Mouse (Mus musculus) lung, adult 2 months (tissue): ENCODE data around the gene Dlx5. TPM values are rescaled to one million over a fixed set of nuclear protein-coding genes. Genes with fewer than 3 reads are reported as not detected.

Experiments
- DNase-seq: peaks from one replicate; pipeline ENCODE4 v3.0.0; 2022
- H3K4me1 ChIP-seq: fragments of 200-500 bp; 2 replicates; pipeline ENCODE4 v1.6.1; 2011; ENCODE audit warnings: low read length; ENCODE audit not compliant: control insufficient read depth, insufficient read depth
- H3K4me3 ChIP-seq: fragments of 200-500 bp; replicated peaks from 2 replicates; pipeline ENCODE3; 2011; ENCODE audit warnings: low read depth, mild to moderate bottlenecking, control low read depth, low read length; ENCODE audit errors: extremely low read depth
- CTCF ChIP-seq: fragments of 200-500 bp; IDR thresholded peaks from 2 replicates; pipeline ENCODE4 v1.5.1; 2011; ENCODE audit warnings: mild to moderate bottlenecking, low read length, control low read depth; ENCODE audit not compliant: insufficient read depth
- POLR2A ChIP-seq: fragments of 200-500 bp; IDR thresholded peaks from 2 replicates; pipeline ENCODE4 v1.6.1; 2011; ENCODE audit warnings: low read depth, mild to moderate bottlenecking, control low read depth, low read length, borderline replicate concordance; ENCODE audit errors: extremely low read depth
- WGBS: fragments of 180-500 bp; shearing (Covaris S2); methylation state at CpG from one replicate; pipeline ENCODE4 v1.1.7; 2018; 5-methylcytosine and 5-hydroxymethylcytosine counted together
- polyA plus RNA-seq: library from polyadenylated mRNA; depleted of rRNA; stranded (reverse); fragments of >200 nt; gene quantifications from 2 replicates; pipeline ENCODE4 v1.2.3, GENCODE M21; 2012; rRNA removed

The Dlx5 gene
- polyA plus RNA-seq, 1 experiment = not detected

DNA sequence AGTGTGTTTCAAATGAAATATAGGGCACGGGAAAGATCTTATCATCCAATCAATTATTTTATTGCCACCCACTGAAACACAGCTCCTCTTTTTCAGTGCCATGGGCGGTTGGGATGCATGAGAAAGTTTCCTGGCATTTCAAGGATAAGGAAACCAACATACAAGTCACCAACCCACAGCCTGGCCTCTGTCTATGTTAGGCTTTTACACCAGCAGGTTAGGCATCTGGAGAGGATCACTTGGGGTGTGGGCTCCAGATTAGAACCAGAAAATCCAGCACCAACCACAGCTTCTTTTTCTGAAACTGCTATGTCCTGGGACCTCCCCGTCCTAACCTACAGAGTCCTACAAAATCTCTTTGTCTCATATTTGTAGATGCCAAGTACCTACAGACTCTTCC is 28.9 kb downstream of the Dlx5 start:
- 30% methylated on average over 3 of the region's 3 CpGs for WGBS

DNA sequence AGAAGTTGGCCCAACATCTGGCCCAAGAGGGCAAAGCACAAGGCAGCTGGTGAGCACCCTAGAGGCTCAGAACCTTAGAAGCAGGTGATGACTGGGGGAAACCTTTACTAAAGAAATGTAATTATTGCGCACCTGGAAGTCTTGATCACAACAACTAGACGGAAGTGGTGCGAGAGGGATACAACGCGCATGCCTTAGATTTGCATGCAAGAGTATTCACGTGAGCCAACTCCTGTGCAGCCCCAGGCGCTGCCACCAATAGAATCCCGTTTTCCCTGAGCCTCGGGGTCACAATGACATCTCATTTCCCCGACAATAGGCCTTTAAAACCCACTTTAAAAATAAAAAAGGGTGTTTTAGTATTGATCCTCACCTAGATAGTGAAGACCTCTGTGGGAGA is 30.7 kb downstream of the Dlx5 start:
- WGBS = 6% methylated on average over 10 of the region's 10 CpGs
- TF ChIP-seq CTCF (no peak), POLR2A (no peak)
- H3K4me3 ChIP-seq = no peak overlapping the region
- no peak for DNase-seq
- H3K4me1 ChIP-seq = no peaks in the 10 kb centered on the region

More for the DNA sequence above, 28.9 kb downstream of the Dlx5 start:
- TF ChIP-seq CTCF = no peak
- no peak for TF ChIP-seq POLR2A
- DNase-seq = no peak
- no peaks in the 10 kb centered on the region for H3K4me1 ChIP-seq
- no peak overlapping the region for H3K4me3 ChIP-seq

DNA sequence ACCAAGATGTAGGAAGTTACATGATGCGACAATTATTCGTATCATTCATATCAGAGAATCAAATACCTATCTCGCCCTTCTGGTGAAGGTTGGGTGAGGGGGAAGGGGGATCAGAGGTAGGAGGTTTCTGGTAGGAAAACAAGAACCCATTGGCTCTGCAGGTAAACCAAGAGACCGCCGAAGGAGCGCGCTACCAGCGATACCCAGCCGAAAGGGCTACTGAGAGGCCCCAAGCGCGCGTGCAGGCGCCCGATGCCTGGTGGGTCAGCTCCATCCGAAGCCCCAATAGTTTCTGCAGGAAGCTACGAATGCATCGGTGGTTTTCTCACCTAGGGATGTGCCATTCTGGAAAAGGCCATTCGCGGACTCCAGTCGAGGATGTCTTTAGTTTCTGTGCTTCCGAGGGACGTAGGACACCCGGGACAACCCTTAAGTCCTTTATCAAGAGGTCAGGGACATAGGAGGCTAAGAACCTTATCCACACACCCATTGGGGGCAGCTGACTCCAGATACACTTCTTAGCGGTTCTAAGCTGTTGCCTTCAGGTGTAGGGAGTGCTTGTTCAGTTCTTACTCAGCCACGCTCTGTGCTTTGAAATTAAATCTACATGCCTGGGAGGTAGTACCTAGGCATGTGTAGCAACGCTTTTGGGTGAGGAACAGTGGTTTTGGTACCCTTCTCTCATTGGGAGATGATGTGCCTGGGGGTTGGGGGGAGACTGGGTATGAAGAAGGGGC is 31.4 kb downstream of the Dlx5 start:
- Histone ChIP-seq H3K4me3 (no peak overlapping the region), H3K4me1 (no peaks in the 10 kb centered on the region)
- no peak for DNase-seq
- WGBS = 6% methylated on average over 26 of the region's 26 CpGs
- TF ChIP-seq CTCF = no peak
- no peak for TF ChIP-seq POLR2A

DNA sequence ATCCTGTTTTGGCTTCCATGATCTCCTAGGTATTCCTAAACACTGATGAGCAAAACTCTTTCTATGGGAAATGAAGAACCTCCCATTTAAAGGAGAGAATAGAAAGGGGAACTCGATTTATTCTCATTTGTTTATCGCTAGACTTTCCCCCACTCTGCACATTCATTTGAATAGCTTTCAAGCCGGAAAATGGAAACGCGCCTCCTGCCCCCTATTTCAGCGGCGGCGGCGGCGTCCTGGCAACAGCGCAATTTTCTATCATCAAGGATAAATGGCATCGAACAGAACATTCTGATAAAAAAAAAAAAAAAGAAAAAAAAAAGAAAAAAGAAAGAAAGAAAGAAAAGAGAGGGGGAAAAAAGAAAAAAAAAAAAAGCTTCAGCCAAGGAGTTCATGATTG is 32.1 kb downstream of the Dlx5 start:
- TF ChIP-seq POLR2A = no peak
- DNase-seq = no peak
- 7% methylated on average over 12 of the region's 12 CpGs for WGBS
- H3K4me1 ChIP-seq = no peaks in the 10 kb centered on the region
- no peak overlapping the region for H3K4me3 ChIP-seq

DNA sequence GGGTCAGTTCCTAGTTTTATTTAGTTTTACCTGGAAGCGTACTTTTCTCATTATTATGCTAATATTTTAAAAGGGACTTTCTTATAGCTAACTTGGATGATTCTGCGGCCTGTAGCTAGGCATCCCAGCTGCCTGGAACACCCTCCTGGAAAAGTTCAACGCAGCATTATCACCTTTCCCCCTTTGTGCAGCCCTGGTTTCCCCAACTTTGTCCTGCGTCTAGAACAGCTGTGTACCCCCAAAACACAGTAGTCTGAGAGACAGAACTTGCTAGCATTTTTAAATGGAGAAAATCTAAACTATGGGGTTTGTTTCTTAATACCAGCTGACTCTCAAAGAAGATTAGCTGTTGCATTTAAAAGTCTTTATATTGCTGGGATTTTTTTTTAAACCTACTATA is 33.3 kb downstream of the Dlx5 start:
- WGBS = 21% methylated on average over 4 of the region's 4 CpGs
- Histone ChIP-seq H3K4me3 (no peak overlapping the region), H3K4me1 (no peaks in the 10 kb centered on the region)
- TF ChIP-seq POLR2A (no peak), CTCF (no peak)
- no peak for DNase-seq

DNA sequence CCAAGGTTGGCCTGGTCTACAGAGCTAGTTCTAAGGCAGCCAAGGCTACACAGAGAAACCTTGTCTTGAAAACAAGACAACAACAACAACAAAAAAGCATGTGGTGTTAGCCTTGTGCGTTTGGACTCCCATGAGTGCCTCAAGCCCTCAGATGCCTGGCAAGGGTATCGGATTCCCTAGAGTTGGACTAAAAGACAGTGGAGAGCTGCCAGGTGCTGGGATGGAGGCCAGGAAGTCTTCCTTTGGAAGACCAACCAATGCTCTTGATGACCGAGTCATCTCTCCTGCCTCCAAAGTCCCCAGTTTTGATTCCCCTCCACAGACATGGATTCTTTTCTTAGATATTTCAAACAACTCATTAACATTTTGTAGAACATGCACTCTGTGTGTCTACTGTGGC is 48.6 kb downstream of the Dlx5 start:
- no peak overlapping the region for H3K4me3 ChIP-seq
- no peaks in the 10 kb centered on the region for H3K4me1 ChIP-seq
- 82% methylated on average over 3 of the region's 3 CpGs for WGBS
- DNase-seq = no peak
- no peak for TF ChIP-seq POLR2A
- TF ChIP-seq CTCF = no peak

DNA sequence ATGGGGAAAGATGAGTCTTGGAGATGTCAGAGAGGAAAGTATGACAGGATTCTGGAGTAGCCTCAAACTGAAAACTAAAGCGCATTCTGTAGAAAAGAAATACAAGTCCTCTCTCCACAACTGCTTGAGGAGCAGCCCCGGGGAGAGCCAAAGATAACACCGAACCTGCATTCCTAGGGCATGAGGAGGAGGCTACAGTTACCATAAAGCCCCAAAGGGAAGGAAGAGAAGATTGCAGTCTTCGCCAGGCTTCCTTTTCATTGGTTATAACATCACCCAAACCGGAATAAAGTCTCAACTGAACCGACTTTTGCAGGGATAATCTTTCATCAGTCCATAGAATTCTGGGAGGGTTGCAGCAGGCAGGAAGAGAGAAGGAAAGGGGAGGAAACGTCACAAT is 51.4 kb downstream of the Dlx5 start:
- Histone ChIP-seq H3K4me1 (no peaks in the 10 kb centered on the region), H3K4me3 (no peak overlapping the region)
- TF ChIP-seq POLR2A (no peak), CTCF (no peak)
- WGBS = 49% methylated on average over 7 of the region's 7 CpGs
- no peak for DNase-seq

Other genes with a start within 250 kb of the Dlx5 start
- gene Dlx6, start 18.8 kb downstream of the Dlx5 start, polyA plus RNA-seq = not detected in 2 replicates
- 0.26 and 0.63 TPM in 2 replicates for gene Sdhaf3, start 73.9 kb upstream of the Dlx5 start, polyA plus RNA-seq